8 mouse cellular contexts compared by ENCODE assay signal in genomic region chr7:97747787-97748497, GRCm38 (mm10). TPM values are rescaled to one million over a fixed set of nuclear protein-coding genes. Genes with fewer than 3 reads are reported as not detected.
DNase-seq lines count a peak whose midpoint lies in the region; ATAC-seq and TF ChIP-seq lines count a peak whose summit lies in the region.

No protein-coding gene starts in this region.

- no peak overlapping the region for H3K4me3 ChIP-seq in forebrain, embryonic 12.5 days (replicated peaks)
- H3K4me3 ChIP-seq in heart, postnatal 0 days (ENCODE audit: low read depth, low read length): peak overlapping the region; percentile 16; the same call in 1 of the 2 replicates
- peak overlapping the region; percentile 49 for H3K4me3 ChIP-seq in liver, embryonic 15.5 days (replicated peaks)
- no peak overlapping the region for H3K4me3 ChIP-seq in neural tube, embryonic 11.5 days (ENCODE audit: low read depth, low read length)
- H3K4me3 ChIP-seq in stomach, postnatal 0 days (ENCODE audit: low read depth, low read length): no peak overlapping the region

- no peak overlapping the region for H3K9ac ChIP-seq in forebrain, embryonic 12.5 days
- H3K9ac ChIP-seq in heart, postnatal 0 days (replicated peaks; ENCODE audit: low read depth, low read length): peak overlapping the region; percentile 53; the same call in 1 of the 2 replicates
- peak overlapping the region; percentile 33; the same call in 1 of the 2 replicates for H3K9ac ChIP-seq in liver, embryonic 15.5 days
- H3K9ac ChIP-seq in neural tube, embryonic 11.5 days (ENCODE audit: low read length): no peak overlapping the region
- 0 out of 2 replicates have a peak overlapping the region, but pooled peaks have one; percentile 35 for H3K9ac ChIP-seq in stomach, postnatal 0 days (ENCODE audit: low read length)

- no peak overlapping the region for H3K27ac ChIP-seq in forebrain, embryonic 12.5 days
- H3K27ac ChIP-seq in heart, postnatal 0 days (ENCODE audit: low read depth): peak overlapping the region; percentile 81
- peak overlapping the region; percentile 94 for H3K27ac ChIP-seq in liver, embryonic 15.5 days (replicated peaks)
- H3K27ac ChIP-seq in neural tube, embryonic 11.5 days (ENCODE audit: low read depth, low read length): no peak overlapping the region
- peak overlapping the region; percentile 86; the same call in 1 of the 2 replicates for H3K27ac ChIP-seq in stomach, postnatal 0 days (replicated peaks)

- H3K4me2 ChIP-seq in forebrain, embryonic 12.5 days: peak overlapping the region; percentile 32
- peak overlapping the region; percentile 60 for H3K4me2 ChIP-seq in heart, postnatal 0 days (ENCODE audit: low read depth, low read length)
- H3K4me2 ChIP-seq in liver, embryonic 15.5 days: peak overlapping the region; percentile 78
- no peak overlapping the region for H3K4me2 ChIP-seq in neural tube, embryonic 11.5 days (ENCODE audit: low read depth)
- H3K4me2 ChIP-seq in stomach, postnatal 0 days (replicated peaks; ENCODE audit: low read depth): peak overlapping the region; percentile 49

- peaks cover 20% of the 10 kb centered on the region for H3K4me1 ChIP-seq in forebrain, embryonic 12.5 days
- H3K4me1 ChIP-seq in heart, postnatal 0 days (ENCODE audit: control insufficient read depth, insufficient read depth): no peaks in the 10 kb centered on the region
- peaks cover 49% of the 10 kb centered on the region for H3K4me1 ChIP-seq in liver, embryonic 15.5 days (replicated peaks)
- H3K4me1 ChIP-seq in neural tube, embryonic 11.5 days (ENCODE audit: control insufficient read depth, insufficient read depth, low read length): peaks cover 4% of the 10 kb centered on the region; the same call in 1 of the 2 replicates
- H3K4me1 ChIP-seq in stomach, postnatal 0 days (replicated peaks; ENCODE audit: control insufficient read depth, insufficient read depth): no peaks in the 10 kb centered on the region

- DNase-seq in CD4-positive, CD25-positive, alpha-beta regulatory T cell, adult 2 months (ENCODE audit: low read depth, low spot score): peak; percentile 88
- peak; percentile 80 for DNase-seq in c-Kit-positive CD71-positive TER-119-positive erythroid progenitor cells, embryonic 14.5 days (ENCODE audit: low spot score)
- peak; percentile 88 for DNase-seq in heart, postnatal 0 days (ENCODE audit: low spot score)
- DNase-seq in kidney, postnatal 36 days: peak; percentile 88 to 93
- DNase-seq in neural tube, embryonic 11.5 days (ENCODE audit: low spot score): peak; percentile 82
- DNase-seq in stomach, postnatal 0 days (ENCODE audit: low spot score): peak; percentile 86

- H3K9me3 ChIP-seq in forebrain, embryonic 12.5 days: no peaks in the 10 kb centered on the region
- H3K9me3 ChIP-seq in heart, postnatal 0 days (replicated peaks; ENCODE audit: control insufficient read depth, low read length): no peaks in the 10 kb centered on the region
- H3K9me3 ChIP-seq in liver, embryonic 15.5 days (replicated peaks): no peaks in the 10 kb centered on the region
- no peaks in the 10 kb centered on the region for H3K9me3 ChIP-seq in neural tube, embryonic 11.5 days (ENCODE audit: control insufficient read depth, low read length)
- H3K9me3 ChIP-seq in stomach, postnatal 0 days (ENCODE audit: control insufficient read depth, low read length): no peaks in the 10 kb centered on the region

- 26% methylated on average over 28 of the region's 28 CpGs for WGBS in forebrain, embryonic 12.5 days
- WGBS in heart, postnatal 0 days: 26% methylated on average over 28 of the region's 28 CpGs
- WGBS in liver, embryonic 15.5 days (ENCODE audit: insufficient replicate concordance): 21% methylated on average over 28 of the region's 28 CpGs
- WGBS in neural tube, embryonic 11.5 days: 29% methylated on average over 28 of the region's 28 CpGs
- 23% methylated on average over 28 of the region's 28 CpGs for WGBS in stomach, postnatal 0 days

- H3K36me3 ChIP-seq in forebrain, embryonic 12.5 days (replicated peaks): no peaks in the 10 kb centered on the region
- no peaks in the 10 kb centered on the region for H3K36me3 ChIP-seq in heart, postnatal 0 days (replicated peaks; ENCODE audit: control insufficient read depth, insufficient read depth, low read length)
- H3K36me3 ChIP-seq in liver, embryonic 15.5 days (replicated peaks): no peaks in the 10 kb centered on the region
- no peaks in the 10 kb centered on the region for H3K36me3 ChIP-seq in neural tube, embryonic 11.5 days (ENCODE audit: control insufficient read depth, insufficient read depth, low read length)
- H3K36me3 ChIP-seq in stomach, postnatal 0 days (ENCODE audit: control insufficient read depth, insufficient read depth, low read length): no peaks in the 10 kb centered on the region

- peak; percentile 87 for TF ChIP-seq CTCF in heart, postnatal 0 days (IDR thresholded peaks at IDR 0.05; ENCODE audit: low read depth)
- TF ChIP-seq CTCF in stomach, postnatal 0 days (IDR thresholded peaks at IDR 0.05; ENCODE audit: low read depth): peak; percentile 96

- no peaks in the 10 kb centered on the region for H3K27me3 ChIP-seq in forebrain, embryonic 12.5 days
- no peaks in the 10 kb centered on the region for H3K27me3 ChIP-seq in heart, postnatal 0 days (ENCODE audit: control insufficient read depth, insufficient read depth, low read length)
- H3K27me3 ChIP-seq in liver, embryonic 15.5 days: no peaks in the 10 kb centered on the region
- H3K27me3 ChIP-seq in neural tube, embryonic 11.5 days (ENCODE audit: control insufficient read depth, insufficient read depth, low read length): no peaks in the 10 kb centered on the region
- no peaks in the 10 kb centered on the region for H3K27me3 ChIP-seq in stomach, postnatal 0 days (ENCODE audit: control insufficient read depth, insufficient read depth, low read length)

- no peak for TF ChIP-seq EP300 in heart, postnatal 0 days (IDR thresholded peaks at IDR 0.05; ENCODE audit: low read depth)
- no peak for TF ChIP-seq EP300 in stomach, postnatal 0 days (optimal IDR thresholded peaks at IDR 0.05)

- peak; percentile 67 for ATAC-seq in forebrain, embryonic 12.5 days (ENCODE audit: low FRiP score)
- ATAC-seq in heart, postnatal 0 days (ENCODE audit: insufficient read depth, low read depth): peak; percentile 80
- ATAC-seq in liver, embryonic 15.5 days (ENCODE audit: insufficient read depth): 0 out of 2 replicates have a peak, but pooled peaks have one; percentile 29
- peak; percentile 64; the same call in 1 of the 2 replicates for ATAC-seq in neural tube, embryonic 11.5 days (ENCODE audit: insufficient read depth, low FRiP score, low TSS enrichment)
- peak; percentile 77 for ATAC-seq in stomach, postnatal 0 days (ENCODE audit: low FRiP score, low TSS enrichment)

RNA-seq across cellular contexts. Expression of gene Aqp11, which starts 9.9 kb away (rescaled TPM):
- polyA plus RNA-seq in forebrain, embryonic 12.5 days (2016; fragmentation: Nextera tagmentation; extraction: Ambion mirVana): 3.9 and 5.6 TPM in 2 replicates
- total RNA-seq in heart, postnatal 0 days (2014; rRNA removed; ENCODE audit: low replicate concordance): 4.8 and 6.2 TPM in 2 replicates
- polyA plus RNA-seq in heart, postnatal 0 days (2015; fragmentation: Nextera tagmentation; extraction: Ambion mirVana): 2.0 and 2.9 TPM in 2 replicates
- 30.3 and 34.6 TPM in 2 replicates for polyA plus RNA-seq in liver, embryonic 15.5 days (2015; fragmentation: Nextera tagmentation; extraction: Ambion mirVana)
- polyA plus RNA-seq in neural tube, embryonic 11.5 days (2014; fragmentation: Nextera tagmentation; extraction: Ambion mirVana): 5.7 and 6.2 TPM in 2 replicates
- 22.0 and 22.2 TPM in 2 replicates for polyA plus RNA-seq in stomach, postnatal 0 days (2015; fragmentation: Nextera tagmentation; extraction: Ambion mirVana)

RNA-seq across cellular contexts. Expression of gene Pak1, which starts 40.4 kb away (rescaled TPM):
- polyA plus RNA-seq in forebrain, embryonic 12.5 days (2016; fragmentation: Nextera tagmentation; extraction: Ambion mirVana): 91.2 and 96.3 TPM in 2 replicates
- total RNA-seq in heart, postnatal 0 days (2014; rRNA removed; ENCODE audit: low replicate concordance): 1.2 and 1.5 TPM in 2 replicates
- polyA plus RNA-seq in heart, postnatal 0 days (2015; fragmentation: Nextera tagmentation; extraction: Ambion mirVana): 0.79 and 0.86 TPM in 2 replicates
- 9.3 and 9.5 TPM in 2 replicates for polyA plus RNA-seq in liver, embryonic 15.5 days (2015; fragmentation: Nextera tagmentation; extraction: Ambion mirVana)
- 89.8 and 96.1 TPM in 2 replicates for polyA plus RNA-seq in neural tube, embryonic 11.5 days (2014; fragmentation: Nextera tagmentation; extraction: Ambion mirVana)
- polyA plus RNA-seq in stomach, postnatal 0 days (2015; fragmentation: Nextera tagmentation; extraction: Ambion mirVana): 18.1 and 19.4 TPM in 2 replicates

RNA-seq across cellular contexts. Expression of gene Clns1a, which starts 51.5 kb away (rescaled TPM):
- polyA plus RNA-seq in forebrain, embryonic 12.5 days (2016; fragmentation: Nextera tagmentation; extraction: Ambion mirVana): 216 and 226 TPM in 2 replicates
- 37.1 and 42.0 TPM in 2 replicates for total RNA-seq in heart, postnatal 0 days (2014; rRNA removed; ENCODE audit: low replicate concordance)
- 60.5 and 63.7 TPM in 2 replicates for polyA plus RNA-seq in heart, postnatal 0 days (2015; fragmentation: Nextera tagmentation; extraction: Ambion mirVana)
- 60.6 and 61.2 TPM in 2 replicates for polyA plus RNA-seq in liver, embryonic 15.5 days (2015; fragmentation: Nextera tagmentation; extraction: Ambion mirVana)
- 264 and 278 TPM in 2 replicates for polyA plus RNA-seq in neural tube, embryonic 11.5 days (2014; fragmentation: Nextera tagmentation; extraction: Ambion mirVana)
- polyA plus RNA-seq in stomach, postnatal 0 days (2015; fragmentation: Nextera tagmentation; extraction: Ambion mirVana): 78.4 and 79.2 TPM in 2 replicates

Comparison
In these comparisons a context has a peak if more than half of its experiments do, and no peak if none do; other contexts are left out.
1. ATAC-seq: peak in every context shown above with its lines; median percentile 80 in heart, postnatal 0 days; 77 in stomach, postnatal 0 days; 67 in forebrain, embryonic 12.5 days; 64 in neural tube, embryonic 11.5 days; 29 in liver, embryonic 15.5 days.
2. H3K27ac ChIP-seq: peak in heart, postnatal 0 days (single experiment), liver, embryonic 15.5 days (single experiment) and stomach, postnatal 0 days (single experiment); none in forebrain, embryonic 12.5 days (single experiment) and neural tube, embryonic 11.5 days (single experiment).
3. H3K4me3 ChIP-seq: peak in heart, postnatal 0 days (single experiment) and liver, embryonic 15.5 days (single experiment); none in forebrain, embryonic 12.5 days (single experiment), neural tube, embryonic 11.5 days (single experiment) and stomach, postnatal 0 days (single experiment).
4. H3K9ac ChIP-seq: peak in heart, postnatal 0 days (single experiment), liver, embryonic 15.5 days (single experiment) and stomach, postnatal 0 days (single experiment); none in forebrain, embryonic 12.5 days (single experiment) and neural tube, embryonic 11.5 days (single experiment).
5. Peak in every context shown above with its lines, with median percentiles within 50 percentile points of each other: DNase-seq.